Mouse (Mus musculus): ENCODE results near the gene Slc38a2. TPM values are rescaled to one million over a fixed set of nuclear protein-coding genes. Genes with fewer than 3 reads are reported as not detected.

The Slc38a2 gene
- polyA plus RNA-seq (2012; ENCODE audit: insufficient read depth, insufficient read length, missing spikeins) = 80.7 and 83.9 TPM in 2 replicates

- TF ChIP-seq CTCF (IDR thresholded peaks at IDR 0.05; ENCODE audit: low read depth, low read length) (0 out of 2 replicates have a peak, but pooled peaks have one; percentile 23), POLR2A (IDR thresholded peaks at IDR 0.05; ENCODE audit: borderline replicate concordance, low read depth, low read length) (peak; percentile 78; the same call in 1 of the 2 replicates)
- peaks cover 18% of the 10 kb centered on the region for H3K4me1 ChIP-seq (ENCODE audit: control insufficient read depth, insufficient read depth, low read length)
- peak within 1 kb of the TSS; percentile 88 for H3K4me3 ChIP-seq (ENCODE audit: insufficient read depth, low read length)
- peak within 1 kb of the TSS; percentile 92 for H3K27ac ChIP-seq (ENCODE audit: insufficient read depth, low read depth, low read length)
Measured at GRCm38 (mm10) chr15:96699521-96700511, at the start of gene Slc38a2. TSS of gene Slc38a2 (minus strand) at chr15:96699730.

DNA sequence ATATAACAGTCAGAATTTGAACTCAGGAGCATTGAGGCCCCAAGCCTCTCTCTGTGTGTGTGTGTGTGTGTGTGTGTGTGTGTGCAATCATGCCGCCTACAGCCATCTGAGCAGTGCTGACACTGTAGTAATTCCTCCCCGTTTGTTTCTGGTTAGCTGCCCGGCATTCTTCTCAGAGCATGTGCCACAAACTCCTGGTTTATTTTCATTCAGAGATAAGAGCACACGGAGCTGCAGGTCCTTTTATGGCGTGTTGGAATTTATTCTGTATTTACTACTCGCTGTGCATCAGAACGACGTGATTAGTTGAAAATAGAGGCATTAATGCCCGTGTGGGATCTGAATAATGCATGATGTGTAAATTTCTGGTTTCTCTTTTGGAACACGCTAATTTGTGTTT is 49.6 kb upstream of the Slc38a2 start:
- H3K4me3 ChIP-seq (ENCODE audit: insufficient read depth, low read length) = no peak overlapping the region
- no peak overlapping the region for H3K27ac ChIP-seq (ENCODE audit: insufficient read depth, low read depth, low read length)
- TF ChIP-seq POLR2A (IDR thresholded peaks at IDR 0.05; ENCODE audit: borderline replicate concordance, low read depth, low read length) = no peak
- TF ChIP-seq CTCF (IDR thresholded peaks at IDR 0.05; ENCODE audit: low read depth, low read length) = no peak
- H3K4me1 ChIP-seq (ENCODE audit: control insufficient read depth, insufficient read depth, low read length) = peaks cover 3% of the 10 kb centered on the region

GRCm38 (mm10) chr15:96747551-96747950 is 48.0 kb upstream of the Slc38a2 start:
- TF ChIP-seq POLR2A (IDR thresholded peaks at IDR 0.05; ENCODE audit: borderline replicate concordance, low read depth, low read length) = no peak
- TF ChIP-seq CTCF (IDR thresholded peaks at IDR 0.05; ENCODE audit: low read depth, low read length) = no peak
- H3K4me1 ChIP-seq (ENCODE audit: control insufficient read depth, insufficient read depth, low read length) = peaks cover 17% of the 10 kb centered on the region
- no peak overlapping the region for H3K27ac ChIP-seq (ENCODE audit: insufficient read depth, low read depth, low read length)
- H3K4me3 ChIP-seq (ENCODE audit: insufficient read depth, low read length) = no peak overlapping the region

- Histone ChIP-seq H3K4me3 (ENCODE audit: insufficient read depth, low read length) (no peak overlapping the region), H3K27ac (ENCODE audit: insufficient read depth, low read depth, low read length) (no peak overlapping the region), H3K4me1 (ENCODE audit: control insufficient read depth, insufficient read depth, low read length) (peaks cover 19% of the 10 kb centered on the region)
- TF ChIP-seq CTCF (IDR thresholded peaks at IDR 0.05; ENCODE audit: low read depth, low read length) = no peak
- no peak for TF ChIP-seq POLR2A (IDR thresholded peaks at IDR 0.05; ENCODE audit: borderline replicate concordance, low read depth, low read length)
Measured at GRCm38 (mm10) chr15:96746986-96747385, 47.5 kb upstream of the Slc38a2 start.

GRCm38 (mm10) chr15:96745299-96745698 is 45.8 kb upstream of the Slc38a2 start:
- TF ChIP-seq CTCF (IDR thresholded peaks at IDR 0.05; ENCODE audit: low read depth, low read length) = no peak
- TF ChIP-seq POLR2A (IDR thresholded peaks at IDR 0.05; ENCODE audit: borderline replicate concordance, low read depth, low read length) = no peak
- peaks cover 19% of the 10 kb centered on the region for H3K4me1 ChIP-seq (ENCODE audit: control insufficient read depth, insufficient read depth, low read length)
- no peak overlapping the region for H3K4me3 ChIP-seq (ENCODE audit: insufficient read depth, low read length)
- no peak overlapping the region for H3K27ac ChIP-seq (ENCODE audit: insufficient read depth, low read depth, low read length)

- no peak overlapping the region for H3K4me3 ChIP-seq (ENCODE audit: insufficient read depth, low read length)
- H3K27ac ChIP-seq (ENCODE audit: insufficient read depth, low read depth, low read length) = no peak overlapping the region
- H3K4me1 ChIP-seq (ENCODE audit: control insufficient read depth, insufficient read depth, low read length) = peaks cover 19% of the 10 kb centered on the region
- TF ChIP-seq CTCF (IDR thresholded peaks at IDR 0.05; ENCODE audit: low read depth, low read length) = no peak
- no peak for TF ChIP-seq POLR2A (IDR thresholded peaks at IDR 0.05; ENCODE audit: borderline replicate concordance, low read depth, low read length)
Measured at GRCm38 (mm10) chr15:96744882-96745296, 45.4 kb upstream of the Slc38a2 start.

GRCm38 (mm10) chr15:96744153-96744881 is 44.8 kb upstream of the Slc38a2 start:
- Histone ChIP-seq H3K4me1 (ENCODE audit: control insufficient read depth, insufficient read depth, low read length) (peaks cover 19% of the 10 kb centered on the region), H3K4me3 (ENCODE audit: insufficient read depth, low read length) (no peak overlapping the region), H3K27ac (ENCODE audit: insufficient read depth, low read depth, low read length) (no peak overlapping the region)
- no peak for TF ChIP-seq CTCF (IDR thresholded peaks at IDR 0.05; ENCODE audit: low read depth, low read length)
- TF ChIP-seq POLR2A (IDR thresholded peaks at IDR 0.05; ENCODE audit: borderline replicate concordance, low read depth, low read length) = no peak

GRCm38 (mm10) chr15:96743257-96743656 is 43.7 kb upstream of the Slc38a2 start:
- TF ChIP-seq POLR2A (IDR thresholded peaks at IDR 0.05; ENCODE audit: borderline replicate concordance, low read depth, low read length) (no peak), CTCF (IDR thresholded peaks at IDR 0.05; ENCODE audit: low read depth, low read length) (no peak)
- Histone ChIP-seq H3K27ac (ENCODE audit: insufficient read depth, low read depth, low read length) (peak overlapping the region; percentile 23), H3K4me1 (ENCODE audit: control insufficient read depth, insufficient read depth, low read length) (peaks cover 19% of the 10 kb centered on the region), H3K4me3 (ENCODE audit: insufficient read depth, low read length) (no peak overlapping the region)

- H3K4me3 ChIP-seq (ENCODE audit: insufficient read depth, low read length) = no peak overlapping the region
- TF ChIP-seq CTCF (IDR thresholded peaks at IDR 0.05; ENCODE audit: low read depth, low read length) (no peak), POLR2A (IDR thresholded peaks at IDR 0.05; ENCODE audit: borderline replicate concordance, low read depth, low read length) (no peak)
- peaks cover 19% of the 10 kb centered on the region for H3K4me1 ChIP-seq (ENCODE audit: control insufficient read depth, insufficient read depth, low read length)
- H3K27ac ChIP-seq (ENCODE audit: insufficient read depth, low read depth, low read length) = no peak overlapping the region
Measured at GRCm38 (mm10) chr15:96742591-96743241, 43.2 kb upstream of the Slc38a2 start.
